Mouse (Mus musculus): Measurements from ENCODE around the gene Serpina3g. TPM values are rescaled to one million over a fixed set of nuclear protein-coding genes. Genes with fewer than 3 reads are reported as not detected.

Serpina3g gene
- total RNA-seq, 2 experiments from 2014 or later = 1.4 to 12.0 TPM

GRCm38 (mm10) chr12:104278216-104279055 is 42.4 kb downstream of the Serpina3g start:
- no peak for ATAC-seq (replicated peaks; ENCODE audit: low FRiP score, low TSS enrichment, poor library complexity, severe bottlenecking)

- no peak for ATAC-seq (replicated peaks; ENCODE audit: low FRiP score, low TSS enrichment, poor library complexity, severe bottlenecking)
These were observed 43.0 kb downstream of the Serpina3g start for GRCm38 (mm10) chr12:104279056-104279435.

- no peak for ATAC-seq (replicated peaks; ENCODE audit: low FRiP score, low TSS enrichment, poor library complexity, severe bottlenecking)
These were observed 47.3 kb downstream of the Serpina3g start for GRCm38 (mm10) chr12:104283380-104283779.

GRCm38 (mm10) chr12:104288336-104288735 is 52.3 kb downstream of the Serpina3g start:
- ATAC-seq (replicated peaks; ENCODE audit: low FRiP score, low TSS enrichment, poor library complexity, severe bottlenecking) = no peak

- ATAC-seq (replicated peaks; ENCODE audit: low FRiP score, low TSS enrichment, poor library complexity, severe bottlenecking) = no peak
These were observed 53.8 kb downstream of the Serpina3g start for GRCm38 (mm10) chr12:104289872-104290271.

Other genes with a start within 250 kb of the Serpina3g start
- gene Serpina11, start 246.3 kb upstream of the Serpina3g start, total RNA-seq (2014; fragmentation: Nextera tagmentation) = not detected in 2 replicates
- gene Serpina11, start 246.3 kb upstream of the Serpina3g start, total RNA-seq (2017) = not detected in 2 replicates
- not detected in 2 replicates for gene Serpina9, start 222.5 kb upstream of the Serpina3g start, total RNA-seq (2014; fragmentation: Nextera tagmentation)
- not detected in 2 replicates for gene Serpina9, start 222.5 kb upstream of the Serpina3g start, total RNA-seq (2017)
- not detected in 2 replicates for gene Serpina12, start 191.8 kb upstream of the Serpina3g start, total RNA-seq (2014; fragmentation: Nextera tagmentation)
- 0.28 TPM in 1 of 2 replicates, not detected in the other for gene Serpina12, start 191.8 kb upstream of the Serpina3g start, total RNA-seq (2017)
- gene Serpina5, start 135.1 kb upstream of the Serpina3g start, total RNA-seq (2014; fragmentation: Nextera tagmentation) = not detected in 2 replicates
- not detected in 2 replicates for gene Serpina5, start 135.1 kb upstream of the Serpina3g start, total RNA-seq (2017)
- gene Serpina3a, start 123.5 kb upstream of the Serpina3g start, total RNA-seq (2014; fragmentation: Nextera tagmentation) = not detected in 2 replicates
- not detected in 2 replicates for gene Serpina3a, start 123.5 kb upstream of the Serpina3g start, total RNA-seq (2017)
- gene Serpina3b, start 108.2 kb upstream of the Serpina3g start, total RNA-seq (2014; fragmentation: Nextera tagmentation) = not detected in 2 replicates
- gene Serpina3b, start 108.2 kb upstream of the Serpina3g start, total RNA-seq (2017) = not detected in 2 replicates
- not detected in 2 replicates for gene Serpina3c, start 82.4 kb upstream of the Serpina3g start, total RNA-seq (2014; fragmentation: Nextera tagmentation)
- gene Serpina3c, start 82.4 kb upstream of the Serpina3g start, total RNA-seq (2017) = not detected in 2 replicates
- 0.82 and 1.6 TPM in 2 replicates for gene Serpina3f, start 21.7 kb upstream of the Serpina3g start, total RNA-seq (2014; fragmentation: Nextera tagmentation)
- gene Serpina3f, start 21.7 kb upstream of the Serpina3g start, total RNA-seq (2017) = 0.11 and 1.9 TPM in 2 replicates
- not detected in 2 replicates for gene Serpina3i, start 26.9 kb downstream of the Serpina3g start, total RNA-seq (2014; fragmentation: Nextera tagmentation)
- not detected in 2 replicates for gene Serpina3i, start 26.9 kb downstream of the Serpina3g start, total RNA-seq (2017)
- not detected in 2 replicates for gene Serpina3j, start 78.3 kb downstream of the Serpina3g start, total RNA-seq (2014; fragmentation: Nextera tagmentation)
- gene Serpina3j, start 78.3 kb downstream of the Serpina3g start, total RNA-seq (2017) = not detected in 2 replicates
- gene Serpina3k, start 102.2 kb downstream of the Serpina3g start, total RNA-seq (2014; fragmentation: Nextera tagmentation) = not detected in 2 replicates
- gene Serpina3k, start 102.2 kb downstream of the Serpina3g start, total RNA-seq (2017) = not detected in 2 replicates
- not detected in 2 replicates for gene Serpina3m, start 102.2 kb downstream of the Serpina3g start, total RNA-seq (2014; fragmentation: Nextera tagmentation)
- gene Serpina3m, start 102.2 kb downstream of the Serpina3g start, total RNA-seq (2017) = not detected in 2 replicates
- gene Serpina3n, start 170.5 kb downstream of the Serpina3g start, total RNA-seq (2014; fragmentation: Nextera tagmentation) = not detected in 2 replicates
- gene Serpina3n, start 170.5 kb downstream of the Serpina3g start, total RNA-seq (2017) = not detected in 2 replicates
- not detected in 2 replicates for gene Gsc, start 237.1 kb downstream of the Serpina3g start, total RNA-seq (2014; fragmentation: Nextera tagmentation)
- not detected in 2 replicates for gene Gsc, start 237.1 kb downstream of the Serpina3g start, total RNA-seq (2017)